Mouse (Mus musculus) lung, postnatal 10 days (tissue): ENCODE data around the gene Leng1.

Experiments used
- DNase-seq: peaks from one replicate; pipeline ENCODE4 v3.0.0; 2021

Gene Leng1

DNA sequence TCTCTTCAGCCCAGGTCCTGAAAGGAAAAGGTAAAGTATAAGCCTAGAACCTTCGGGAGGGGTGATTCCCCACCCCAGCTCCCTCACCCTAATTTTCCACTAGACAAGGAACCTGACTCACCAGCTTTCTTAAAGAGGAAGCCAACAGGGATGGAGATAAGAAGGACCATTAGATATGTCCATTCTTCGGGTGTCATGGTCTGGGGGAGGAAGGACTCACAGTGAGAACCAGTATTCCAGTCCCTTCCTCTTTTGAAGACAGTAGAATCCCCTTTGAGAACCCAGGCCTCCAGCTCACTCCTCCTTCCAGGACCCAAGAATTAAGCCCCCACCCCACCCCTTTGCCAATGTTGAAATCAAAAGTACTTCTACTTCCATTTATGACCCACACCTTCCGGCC lies 26.3 kb upstream of the Leng1 start:
- no peak for DNase-seq

DNA sequence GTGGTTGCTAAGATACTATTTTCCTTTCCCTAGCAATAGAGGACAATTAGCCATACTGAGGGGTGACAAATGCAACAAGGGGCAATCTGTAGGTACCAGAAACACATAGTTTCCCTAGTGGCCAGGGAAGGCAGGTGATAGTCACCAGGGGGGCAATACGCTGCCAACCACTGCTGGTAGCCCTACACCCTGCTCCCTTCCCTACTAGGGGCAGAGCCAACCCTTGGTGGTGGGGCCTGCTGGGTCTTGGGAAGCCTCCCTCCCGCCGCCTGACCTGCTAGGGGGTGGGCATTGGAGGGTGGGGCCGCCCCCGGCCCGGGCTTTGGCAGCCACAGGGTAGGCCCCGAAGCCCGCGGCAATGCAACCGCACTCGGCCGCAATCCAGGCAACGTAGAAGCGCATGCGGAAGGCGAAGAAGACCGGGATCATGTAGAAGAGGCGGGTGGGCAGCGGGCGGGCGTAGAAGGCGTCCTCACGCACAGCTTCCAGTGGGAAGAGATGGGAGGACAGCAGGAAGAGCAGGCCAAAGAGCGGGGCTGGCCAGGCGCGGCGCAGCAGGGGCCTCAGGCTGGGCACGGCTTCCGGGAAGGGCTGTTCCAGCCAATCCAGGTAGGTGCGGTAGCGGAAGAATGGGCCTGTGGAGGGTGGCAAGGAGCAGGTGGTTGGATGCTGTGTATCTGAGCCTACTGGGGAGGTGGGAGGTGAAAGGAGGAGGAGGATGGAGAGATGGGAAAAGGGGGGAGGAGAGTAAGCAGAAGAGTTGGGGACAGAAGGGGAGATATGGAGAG lies 20.0 kb upstream of the Leng1 start:
- no peak for DNase-seq

GRCm38 (mm10) chr7:3684698-3685097 lies 19.1 kb upstream of the Leng1 start:
- DNase-seq: no peak

DNA sequence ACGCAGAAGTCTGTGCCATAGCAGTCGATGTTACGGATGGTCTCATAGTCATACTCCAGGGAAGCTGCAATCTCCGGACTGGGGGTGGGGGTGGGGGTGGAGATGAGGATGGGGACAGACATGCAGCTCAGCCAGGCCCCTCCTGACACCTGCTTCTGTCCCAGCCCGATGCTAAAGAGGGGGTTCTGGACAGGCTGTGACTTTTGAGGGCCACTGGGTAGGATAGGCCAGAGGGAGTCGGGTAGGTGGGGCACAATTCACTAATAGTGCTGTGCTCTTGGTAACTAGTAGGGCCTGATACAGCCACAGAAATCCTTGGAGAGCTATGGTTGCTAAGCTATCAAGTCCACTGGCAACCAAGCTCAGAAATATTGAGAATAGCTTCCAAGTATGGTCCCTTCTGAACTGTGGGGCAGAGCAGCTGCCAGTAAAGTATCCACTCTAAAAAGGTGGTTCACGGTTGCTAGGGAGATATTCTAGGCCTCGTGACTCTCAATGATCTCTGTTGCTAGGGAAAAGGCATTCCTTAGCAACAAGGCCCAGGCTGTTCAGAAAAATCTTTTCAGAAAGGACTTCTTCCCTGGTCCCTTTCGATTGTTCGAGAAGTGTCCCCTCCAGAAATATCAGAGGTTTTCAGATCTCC lies 18.4 kb upstream of the Leng1 start:
- no peak for DNase-seq

GRCm38 (mm10) chr7:3677342-3677741 lies 11.7 kb upstream of the Leng1 start, which contains the start of gene Tmc4:
Gene Tmc4 (minus strand): TSS chr7:3677553.
- peak; percentile 62 for DNase-seq

DNA sequence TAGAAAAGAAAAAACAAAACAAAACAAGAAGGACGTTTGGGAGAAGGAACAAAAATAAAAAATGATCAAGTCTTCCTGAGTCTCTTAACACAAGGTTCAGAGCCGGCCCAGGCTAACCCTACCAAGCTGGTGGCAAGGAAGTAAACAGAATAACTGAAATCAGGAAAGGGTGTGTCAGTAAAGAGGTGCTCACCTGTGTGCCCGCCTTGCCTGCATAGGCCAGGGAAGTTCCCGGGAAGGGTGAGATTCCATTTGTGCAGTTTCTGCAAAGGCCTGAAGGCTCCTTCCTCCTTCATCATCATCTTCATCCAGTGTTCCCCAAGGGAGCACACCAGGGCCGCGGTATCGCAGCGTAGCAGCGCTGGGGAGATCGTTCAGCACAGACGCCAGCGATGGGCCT lies 10.7 kb upstream of the Leng1 start:
- DNase-seq: no peak

DNA sequence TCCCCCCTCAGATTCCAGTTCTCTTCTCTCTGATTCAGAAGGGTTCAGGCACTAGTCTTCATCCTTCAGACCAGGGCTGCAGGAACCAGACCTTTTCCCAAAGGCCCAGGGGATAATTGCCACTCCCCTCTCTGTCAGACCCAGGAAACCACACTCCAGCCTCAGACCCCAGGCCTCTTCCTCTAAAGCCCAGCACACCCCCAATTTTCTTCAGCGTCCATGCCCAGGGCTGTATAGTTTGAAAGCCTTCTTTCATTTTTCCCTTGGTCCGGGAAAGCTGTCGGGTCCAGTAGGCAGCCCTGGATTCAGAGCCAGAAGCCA lies 9.5 kb upstream of the Leng1 start:
- DNase-seq: no peak

DNA sequence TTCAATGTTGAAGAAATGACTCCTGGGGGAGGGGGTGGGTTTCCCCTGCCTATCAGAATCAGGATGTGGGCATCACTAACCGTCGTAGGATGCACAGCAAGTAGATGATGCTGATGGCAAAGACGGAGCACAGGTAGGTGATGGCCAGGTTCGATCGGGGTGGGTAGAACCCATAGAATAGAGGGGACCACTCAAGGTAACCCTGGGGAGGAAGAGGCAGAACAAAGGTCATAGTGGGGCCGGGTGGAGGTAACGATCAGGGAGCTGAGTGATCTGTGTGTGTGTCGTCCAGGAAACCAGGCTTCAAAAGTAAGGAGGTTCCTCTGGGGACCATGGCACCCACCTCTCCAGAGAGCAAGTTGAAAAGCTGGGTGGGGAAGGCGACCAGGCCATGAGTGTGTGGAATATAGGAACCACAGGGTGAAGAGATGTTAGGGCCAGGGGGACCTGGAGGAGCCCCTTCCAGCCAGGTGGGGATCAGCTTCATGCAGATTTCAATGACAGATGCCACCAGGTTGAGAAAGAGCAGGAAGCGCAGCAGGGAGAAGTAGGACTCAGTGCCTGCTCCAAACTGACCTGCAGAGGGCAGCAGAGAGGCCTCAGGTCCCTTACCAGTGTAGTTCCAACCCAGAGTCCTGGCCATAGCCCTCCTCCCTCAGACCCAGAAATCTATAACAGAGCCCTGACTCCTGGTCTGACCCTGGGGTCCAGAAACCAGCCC lies 9.0 kb upstream of the Leng1 start:
- DNase-seq: peak; percentile 91

DNA sequence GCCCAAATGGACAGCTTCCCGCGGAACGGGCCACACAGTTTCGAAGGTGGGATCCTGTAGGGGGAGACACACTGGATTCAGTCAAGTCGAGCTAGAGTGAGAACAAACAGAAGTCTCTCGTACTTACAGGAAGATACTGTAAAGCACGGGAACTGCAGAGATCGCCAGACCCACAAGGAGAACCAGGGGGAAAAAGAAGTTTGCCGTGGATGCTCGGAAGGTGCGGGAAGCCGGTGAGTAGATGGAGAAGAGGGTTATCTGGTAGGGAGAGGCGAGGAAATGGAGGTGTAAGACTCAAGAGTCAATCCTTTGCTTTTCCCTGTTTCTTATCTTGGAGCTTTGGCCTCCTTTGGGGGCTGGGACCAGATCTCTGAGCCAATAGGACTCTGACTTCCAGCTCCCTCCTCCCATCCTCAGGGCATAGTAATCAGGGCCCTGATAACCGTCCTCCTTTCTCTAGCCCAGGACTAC lies 1.3 kb upstream of the Leng1 start:
- peak; percentile 47 for DNase-seq

DNA sequence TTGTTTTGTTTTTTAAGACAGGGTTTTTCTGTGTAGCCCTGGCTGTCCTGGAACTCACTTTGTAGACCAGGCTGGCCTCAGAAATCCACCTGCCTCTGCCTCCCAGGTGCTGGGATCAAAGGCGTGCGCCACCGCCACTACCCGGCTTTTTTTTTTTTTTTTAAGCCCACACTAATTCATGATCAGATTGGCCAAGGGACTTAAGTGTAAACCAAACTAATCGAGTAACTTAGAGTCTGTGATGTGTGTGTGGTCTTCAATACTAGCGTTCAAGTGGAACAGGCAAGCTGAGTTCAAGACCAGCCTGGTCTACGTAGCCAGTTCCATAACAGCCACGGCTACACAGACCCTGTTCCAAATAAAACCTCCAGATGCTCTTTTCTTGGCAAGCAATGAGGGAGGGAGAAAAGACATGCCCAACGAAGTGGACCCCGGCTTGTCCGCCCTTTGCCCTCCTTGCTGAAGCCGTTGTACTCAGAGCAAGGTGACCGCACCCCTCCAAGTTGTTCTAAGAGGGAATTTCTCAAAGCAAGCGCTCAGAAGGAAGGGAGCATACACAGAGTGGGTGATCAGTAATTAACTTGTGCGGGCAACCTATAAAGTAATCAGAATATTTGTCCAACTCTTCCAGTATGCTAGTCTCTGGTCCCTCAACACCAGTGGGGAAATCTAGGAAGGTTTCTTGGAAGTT lies 971 bp downstream of the Leng1 start:
- DNase-seq: peak; percentile 34

DNA sequence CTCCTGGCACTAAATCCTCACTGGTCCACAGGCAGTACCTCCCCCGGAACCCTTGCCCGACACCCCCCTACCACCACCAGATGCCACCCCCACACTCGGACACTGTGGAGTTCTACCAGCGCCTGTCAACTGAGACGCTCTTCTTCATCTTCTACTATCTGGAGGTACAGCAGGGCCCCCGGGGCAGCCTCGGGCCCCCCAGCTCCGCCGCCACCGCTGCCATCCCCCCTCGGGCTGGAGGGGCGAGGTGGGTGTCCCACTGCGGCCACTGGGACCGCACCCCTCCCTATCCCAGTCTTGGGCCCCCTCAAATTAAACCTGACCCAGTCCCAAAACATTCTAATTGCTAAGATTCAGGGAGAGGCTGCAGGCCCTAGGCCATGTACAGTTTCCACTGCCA lies 7.1 kb downstream of the Leng1 start:
- no peak for DNase-seq

DNA sequence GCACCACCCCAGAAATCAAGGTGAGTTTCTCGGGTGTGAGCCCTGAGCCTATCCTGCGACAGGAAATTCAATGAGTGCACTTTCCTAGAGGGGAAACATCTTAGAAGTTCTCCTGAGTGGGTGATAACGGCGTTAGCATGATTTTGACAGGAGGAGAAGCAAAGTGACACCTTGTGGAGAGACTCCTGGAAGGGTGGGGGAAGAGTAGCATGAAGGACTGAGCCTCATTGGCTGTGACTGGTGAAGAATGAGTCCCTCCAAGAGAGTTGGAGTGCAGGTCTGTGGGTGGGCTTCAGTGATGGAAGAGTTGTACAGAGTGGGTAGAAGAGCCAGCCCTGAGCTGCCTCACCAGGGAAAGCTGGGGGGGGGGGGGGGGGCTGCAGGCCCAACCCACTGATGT lies 8.7 kb downstream of the Leng1 start:
- DNase-seq: no peak

GRCm38 (mm10) chr7:3646641-3647040 lies 19.0 kb downstream of the Leng1 start:
- no peak for DNase-seq

DNA sequence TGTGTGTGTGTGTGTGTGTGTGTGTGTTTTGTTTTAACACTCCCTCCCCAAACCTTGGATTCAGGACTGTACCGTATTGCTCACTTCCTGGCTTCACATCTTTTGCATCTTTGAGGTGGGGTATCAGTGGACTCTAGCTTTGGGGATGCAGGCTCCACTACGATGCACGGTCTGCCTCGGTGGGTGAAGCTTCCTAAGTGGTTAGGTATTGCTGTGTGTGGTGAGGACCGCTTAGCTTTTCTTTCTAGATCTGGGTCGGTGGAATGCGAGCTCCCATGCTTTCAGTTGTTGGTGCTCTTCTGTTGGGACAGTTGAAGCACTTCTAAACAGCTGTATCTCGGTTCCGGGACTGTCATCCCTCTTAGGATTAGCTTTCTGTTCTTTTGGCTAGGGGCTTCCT lies 19.5 kb downstream of the Leng1 start:
- DNase-seq: no peak

- DNase-seq: no peak
These were observed 20.1 kb downstream of the Leng1 start for GRCm38 (mm10) chr7:3645488-3646025.

DNA sequence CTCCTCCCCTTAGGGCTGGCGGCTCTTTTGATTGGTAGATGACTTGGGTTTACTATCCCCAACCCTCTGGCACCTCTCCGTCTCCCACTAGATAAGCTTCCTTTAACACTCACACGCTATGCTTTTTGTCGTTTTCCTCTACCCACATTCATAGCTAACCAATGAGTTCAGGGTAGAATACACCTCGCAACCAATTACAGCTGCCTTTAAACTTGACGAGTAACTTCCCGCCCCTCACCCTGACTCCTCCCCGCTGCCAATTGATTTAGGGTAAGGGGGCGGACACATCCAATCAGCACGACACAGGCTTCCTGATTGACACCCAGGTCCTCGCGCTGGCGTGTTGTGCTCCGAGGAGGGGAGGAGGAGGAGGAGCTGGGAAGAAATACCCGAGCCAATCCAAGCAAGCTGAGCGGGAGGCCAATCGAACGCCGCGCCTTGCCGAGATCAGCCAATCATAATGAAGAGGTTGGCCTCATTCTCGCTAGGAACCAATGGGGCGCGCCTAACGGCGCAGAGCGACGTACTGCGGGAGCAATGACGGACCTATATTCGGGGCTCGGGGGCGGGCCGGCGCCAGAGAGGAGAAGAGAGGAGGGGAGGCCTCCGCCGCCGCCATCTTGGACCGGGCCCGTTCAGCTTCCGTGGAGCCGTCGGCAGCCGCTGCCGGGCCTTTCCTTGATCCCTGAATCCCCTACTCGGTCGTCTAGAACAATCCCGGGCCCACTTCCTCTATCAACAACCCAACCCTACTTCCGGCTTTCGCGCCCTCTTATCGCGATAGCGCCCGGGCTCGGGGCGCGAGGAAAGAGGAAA lies 20.8 kb downstream of the Leng1 start, which contains the start of gene Cnot3:
Cnot3 (plus strand) TSS at position 597 of the 816 bp plus-strand sequence.
- peak; percentile 99 for DNase-seq

- DNase-seq: no peak
These were observed 21.3 kb downstream of the Leng1 start for GRCm38 (mm10) chr7:3644348-3644671.

DNA sequence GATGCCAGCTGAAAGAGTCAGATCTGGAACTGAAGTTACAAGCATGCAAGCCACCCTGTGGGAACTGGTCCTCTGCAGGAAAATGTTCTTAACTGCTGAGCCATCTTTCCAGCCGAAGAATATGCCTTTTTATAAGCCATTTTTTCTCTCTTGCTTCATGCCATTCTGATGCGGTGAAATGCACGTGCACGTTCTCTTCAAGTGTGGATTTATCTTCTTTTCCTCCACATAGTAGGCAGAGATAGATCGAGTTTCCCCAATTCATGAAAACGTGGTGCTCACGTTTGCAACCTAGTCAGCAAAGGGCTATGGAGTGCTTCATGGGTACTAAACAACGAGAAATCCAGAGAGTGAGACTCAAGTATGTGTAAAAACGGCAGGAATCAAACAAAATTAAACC lies 21.8 kb downstream of the Leng1 start:
- DNase-seq: no peak

DNA sequence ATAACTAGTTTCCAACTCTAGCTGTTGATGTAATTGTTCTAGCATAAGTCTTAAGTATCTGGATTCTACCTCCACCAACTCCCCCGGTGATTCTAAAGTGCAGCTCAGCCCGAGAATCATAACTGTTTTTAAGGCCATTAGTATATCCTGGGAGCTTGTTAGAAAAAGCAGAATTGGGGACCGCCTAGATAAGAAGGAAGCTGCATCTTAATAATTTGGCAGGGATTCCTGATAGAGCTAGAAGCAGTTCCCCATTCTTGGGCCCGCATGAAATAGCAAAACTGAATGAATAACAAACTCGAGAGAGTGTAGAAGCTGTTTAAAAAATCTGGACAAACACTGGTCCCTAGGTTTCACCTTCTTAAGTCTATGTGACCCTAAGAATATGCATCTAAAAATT lies 22.2 kb downstream of the Leng1 start:
- DNase-seq: no peak

DNA sequence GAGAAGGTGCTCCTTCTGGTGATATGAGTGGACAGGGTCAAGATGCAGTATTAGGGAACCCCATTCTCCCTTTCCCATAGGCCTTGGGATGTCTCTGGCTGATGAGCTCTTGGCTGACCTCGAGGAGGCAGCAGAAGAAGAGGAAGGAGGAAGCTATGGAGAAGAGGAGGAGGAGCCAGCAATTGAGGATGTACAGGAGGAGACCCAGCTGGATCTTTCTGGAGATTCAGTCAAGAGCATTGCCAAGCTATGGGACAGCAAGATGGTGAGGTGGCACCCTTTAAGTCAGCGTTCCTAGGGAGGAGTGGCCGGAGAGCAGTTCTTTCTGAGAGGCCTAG lies 35.2 kb downstream of the Leng1 start:
- DNase-seq: no peak

DNA sequence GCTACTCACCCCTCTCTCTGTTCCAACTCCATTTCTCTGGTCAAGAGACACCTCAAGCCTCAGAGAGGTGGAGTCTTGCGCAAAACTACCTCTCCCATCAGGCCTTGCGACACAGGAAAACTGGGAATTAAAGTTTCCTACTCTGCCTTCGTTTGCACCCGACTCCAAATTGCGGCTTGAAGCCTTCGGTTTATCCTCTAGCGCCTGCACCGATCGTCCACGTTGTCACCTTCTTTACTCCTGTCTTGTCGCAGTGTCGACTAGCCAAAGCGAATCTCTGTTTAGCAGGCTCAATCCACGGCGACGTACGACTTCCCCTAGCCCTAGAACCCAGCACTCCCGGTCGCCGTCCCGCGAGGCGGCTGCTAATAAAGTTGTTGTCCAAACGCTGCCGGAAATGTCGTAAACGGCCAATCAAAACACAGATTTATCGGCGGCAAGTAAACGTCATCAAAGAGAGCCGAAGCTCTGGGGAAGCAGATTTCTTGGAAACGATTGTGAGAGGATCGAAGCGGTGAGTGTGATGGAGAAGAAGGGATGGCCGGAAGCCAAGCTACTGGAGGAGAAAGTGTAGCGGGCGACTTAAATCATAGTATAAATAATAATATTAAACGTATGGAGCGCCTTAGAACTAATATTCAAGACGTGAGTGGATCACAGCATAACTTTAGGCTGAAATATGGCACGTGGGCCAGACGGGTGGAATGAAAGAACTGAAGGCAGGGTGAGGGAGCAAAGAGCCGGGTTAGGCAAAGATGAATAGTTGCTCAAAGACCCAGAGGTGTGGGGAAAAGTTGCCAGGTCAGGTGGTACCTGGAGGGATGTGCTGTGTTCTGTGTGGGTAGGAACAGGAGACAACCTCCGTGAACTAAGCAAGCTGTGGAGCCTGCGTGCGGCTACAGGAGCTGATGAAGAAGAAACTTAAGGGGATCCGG lies 35.8 kb downstream of the Leng1 start, which contains the start of the genes Tfpt and Prpf31:
Tfpt (minus strand) TSS at position 387 of the 935 bp plus-strand sequence.
Prpf31 (plus strand) TSS at position 443 of the 935 bp plus-strand sequence.
- peak; percentile 95 for DNase-seq
